Mouse (Mus musculus): ENCODE data around the gene Slc6a19.

DNA sequence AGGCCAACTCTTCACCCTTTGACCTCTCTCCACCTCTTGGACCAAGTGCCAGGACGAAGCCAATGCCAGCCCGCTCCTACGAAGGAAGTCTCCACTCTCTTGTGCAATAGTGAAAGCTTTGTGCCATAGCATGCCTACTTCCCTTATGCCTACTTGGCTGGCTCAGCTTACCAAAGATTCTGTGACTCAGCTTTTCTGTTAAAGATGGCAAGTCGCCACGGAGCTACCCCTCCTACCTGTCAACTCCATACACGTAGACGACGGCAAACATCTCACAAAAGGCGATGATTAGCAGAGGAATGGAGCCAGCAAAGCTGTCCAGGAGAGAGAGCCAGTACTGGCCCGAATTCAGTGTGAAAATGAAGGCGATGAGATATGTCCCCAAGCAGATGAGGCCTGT lies 21.0 kb downstream of the Slc6a19 start:
- TF ChIP-seq CTCF (IDR thresholded peaks at IDR 0.05; ENCODE audit: borderline replicate concordance, insufficient read depth, low read depth, low read length) (no peak), POLR2A (IDR thresholded peaks at IDR 0.05; ENCODE audit: borderline replicate concordance, insufficient read depth, low read length) (no peak)

All from cerebellum, adult 2 months (tissue).